Mouse (Mus musculus) megakaryocyte, adult 5-6 weeks (primary cell): ENCODE data around the gene Sp140. TPM values are rescaled to one million over a fixed set of nuclear protein-coding genes. Genes with fewer than 3 reads are reported as not detected.
"Not testable (repeated sequence)": the region's sequence is repeated elsewhere in the genome, so short reads cannot be mapped to it uniquely, and the experiment has no call there.

Experiments used
- ATAC-seq: 2 replicates; pipeline ENCODE4 v1.8.0; 2016; ENCODE audit warnings: mild to moderate bottlenecking, inconsistent platforms; ENCODE audit not compliant: poor library complexity, severe bottlenecking
- total RNA-seq, 2 experiments: library from RNA; stranded (forward) in 1 of 2; stranded (reverse) in 1 of 2; fragments of 153-499, 151-499 nt in 1 of 2; fragments of 221-1000, 200-1000 nt in 1 of 2; gene quantifications; 2 replicates each; pipeline versions ENCODE4 v1.2.3 to v1.2.4; 2015 to 2017

Sp140 gene
- total RNA-seq (2015) (119 and 141 TPM in 2 replicates), total RNA-seq (2017) (124 and 130 TPM in 2 replicates)

GRCm38 (mm10) chr1:85600078-85600477, at the start of gene Sp140:
Gene Sp140 (plus strand): TSS chr1:85600378.
- ATAC-seq = not testable (repeated sequence)

DNA sequence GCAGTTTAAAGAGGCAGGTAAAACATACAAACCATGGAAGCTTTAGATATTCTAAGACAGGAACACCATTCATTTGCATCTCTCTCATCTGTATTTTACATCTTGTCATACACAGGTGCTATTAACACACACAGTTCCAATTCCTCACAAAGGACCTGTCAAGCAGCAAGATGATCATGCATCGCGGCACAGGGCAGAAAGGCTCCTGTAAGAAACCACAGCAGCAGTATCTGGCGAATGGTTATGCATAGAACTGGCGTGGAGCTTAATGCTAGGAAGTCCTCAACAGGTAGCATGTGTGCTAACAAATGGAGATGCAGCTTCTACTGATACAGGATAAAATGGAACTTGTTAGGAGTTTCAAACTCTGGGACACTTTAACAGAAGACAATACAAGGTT, 44.9 kb upstream of the Sp140 start:
- ATAC-seq = not testable (repeated sequence)

DNA sequence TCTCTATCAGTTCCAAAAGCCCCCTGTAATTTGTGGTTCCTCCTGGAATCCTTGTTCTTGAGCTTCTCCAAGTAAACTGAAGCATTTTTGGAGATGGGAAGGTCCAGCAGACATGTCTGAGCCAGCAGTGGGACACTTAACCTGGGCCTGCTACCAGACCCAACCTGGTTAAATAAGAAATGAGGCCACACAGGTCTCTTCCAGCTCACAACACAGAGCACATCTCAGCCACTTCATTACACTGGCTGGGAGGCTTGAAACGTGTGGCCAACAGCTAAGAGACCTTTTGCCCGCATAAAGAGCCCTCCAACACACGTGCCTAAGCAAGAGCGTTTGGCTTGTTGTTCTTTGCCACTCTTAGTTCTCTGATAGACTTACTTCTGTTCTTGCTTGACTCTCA, 26.6 kb upstream of the Sp140 start:
- not testable (repeated sequence) for ATAC-seq

- ATAC-seq = not testable (repeated sequence)
Observed at GRCm38 (mm10) chr1:85575376-85575775, 24.8 kb upstream of the Sp140 start, which contains the start of gene G530012D18Rik. Gene G530012D18Rik (plus strand): TSS chr1:85575676.

DNA sequence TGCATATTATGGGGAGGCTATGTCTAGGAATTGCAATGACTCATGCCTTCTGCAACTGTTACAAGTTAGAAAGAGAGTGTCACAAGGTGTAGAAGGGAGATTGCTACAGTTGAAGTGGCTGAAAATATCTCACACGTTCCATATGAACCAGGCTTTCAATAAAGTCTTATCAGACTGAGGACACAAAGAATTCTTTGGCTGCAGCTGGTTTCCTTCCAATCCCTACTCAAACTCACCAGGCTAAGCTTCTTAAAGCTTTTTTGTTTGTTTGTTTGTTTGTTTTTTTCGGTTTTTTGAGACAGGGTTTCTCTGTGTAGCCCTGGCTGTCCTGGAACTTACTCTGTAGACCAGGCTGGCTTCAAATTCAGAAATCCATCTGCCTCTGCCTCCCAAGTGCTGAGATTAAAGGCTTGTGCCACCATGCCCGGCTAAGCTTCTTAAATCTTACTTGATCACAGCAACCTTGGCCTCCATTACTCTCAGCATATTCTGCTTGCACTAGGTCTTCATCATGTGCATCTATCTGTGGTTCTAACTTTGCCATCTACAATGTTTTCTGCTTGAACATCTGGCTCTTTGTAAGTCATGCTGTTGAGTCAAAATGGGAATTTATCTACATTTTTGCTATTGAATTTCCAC, 21.7 kb upstream of the Sp140 start:
- ATAC-seq = not testable (repeated sequence)

DNA sequence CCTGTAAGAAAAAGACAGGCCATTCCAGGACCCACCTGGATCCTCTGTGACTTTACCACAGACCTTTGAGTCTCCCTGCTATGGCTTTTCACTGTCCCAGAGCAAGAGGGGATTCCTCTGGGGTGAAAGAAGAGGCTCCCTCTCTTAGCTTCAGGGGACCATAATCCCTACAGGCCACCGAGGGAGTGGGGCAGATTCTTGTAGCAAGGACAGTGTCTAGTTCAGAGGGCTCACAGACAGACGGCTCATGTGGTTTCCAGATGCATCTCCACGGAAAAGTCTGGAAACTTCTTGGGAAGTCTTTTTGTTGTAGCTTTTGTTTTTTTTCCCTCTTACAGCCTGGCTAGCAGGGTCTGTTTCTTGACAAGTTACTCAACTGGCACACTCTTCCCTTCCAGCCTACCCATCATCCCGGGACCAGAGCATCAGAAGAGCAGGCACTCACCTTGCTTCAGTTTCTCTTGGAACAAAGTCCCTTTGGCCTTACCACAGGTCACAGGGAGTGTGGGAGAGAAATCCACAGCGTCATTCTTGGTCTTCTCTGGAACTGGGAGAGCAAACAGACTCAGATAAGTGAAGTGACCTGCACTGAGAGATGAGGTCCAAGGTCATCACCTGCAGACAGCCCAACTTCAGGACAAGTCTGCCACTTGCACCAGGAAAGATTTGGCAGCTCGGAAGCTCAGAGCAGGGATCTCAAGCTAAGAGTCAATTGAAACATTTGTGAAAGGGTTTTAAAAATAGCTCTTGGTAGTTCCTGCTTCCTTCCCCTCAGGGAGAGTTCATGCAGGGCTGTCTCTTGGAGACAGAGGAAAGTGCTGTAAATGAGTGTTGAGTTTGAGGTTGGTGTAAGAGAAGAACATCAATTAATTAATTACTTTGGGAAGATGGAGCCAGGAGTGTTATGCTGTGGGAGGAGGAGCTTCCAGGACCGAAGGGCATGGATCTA, 20.7 kb upstream of the Sp140 start:
- not testable (repeated sequence) for ATAC-seq

- ATAC-seq = not testable (repeated sequence)
Observed at GRCm38 (mm10) chr1:85580148-85580534, 20.0 kb upstream of the Sp140 start.

DNA sequence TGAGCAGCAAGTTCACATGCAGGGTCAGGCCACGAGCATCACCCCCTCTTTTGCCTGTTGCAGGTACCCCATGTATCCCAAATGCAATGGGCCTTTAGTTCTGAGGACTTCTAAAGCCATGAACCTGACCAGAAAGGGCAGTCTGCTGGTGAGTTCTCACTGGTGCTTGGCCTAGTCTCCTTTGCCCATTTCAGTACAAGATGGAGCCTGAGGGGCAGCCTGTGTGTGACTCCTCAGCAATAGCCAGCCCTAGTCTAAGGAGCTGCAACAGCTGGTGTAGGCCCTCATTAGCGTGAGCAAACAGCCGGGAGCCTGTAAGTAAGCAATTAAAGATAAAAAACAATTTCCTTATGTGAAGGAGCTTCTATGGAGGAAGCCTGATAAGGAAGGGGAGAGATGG, 19.6 kb upstream of the Sp140 start:
- ATAC-seq = not testable (repeated sequence)

- not testable (repeated sequence) for ATAC-seq
Observed at GRCm38 (mm10) chr1:85581518-85581917, 18.7 kb upstream of the Sp140 start.

GRCm38 (mm10) chr1:85588697-85589096, 11.5 kb upstream of the Sp140 start:
- not testable (repeated sequence) for ATAC-seq

DNA sequence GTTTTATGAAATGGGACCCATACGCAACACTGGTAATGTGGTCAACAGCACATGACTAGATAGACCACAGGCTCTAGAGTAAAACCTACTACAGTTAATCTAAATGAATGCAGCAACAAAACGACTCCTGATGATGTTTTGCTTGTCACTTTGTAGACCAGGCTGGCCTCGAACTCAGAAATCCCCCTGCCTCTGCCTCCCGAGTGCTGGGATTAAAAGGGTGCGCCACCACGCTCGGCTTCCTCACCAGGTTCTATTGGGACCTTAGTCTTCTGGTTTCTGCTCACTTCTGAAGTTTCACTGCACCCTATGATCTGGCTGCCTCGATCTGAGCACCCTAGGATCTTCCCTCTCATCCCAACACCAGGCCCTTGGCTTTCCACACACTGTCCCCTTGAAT, 7.7 kb upstream of the Sp140 start:
- not testable (repeated sequence) for ATAC-seq

- peak; percentile 62; the same call in 1 of the 2 replicates for ATAC-seq
Observed at GRCm38 (mm10) chr1:85598271-85599012, 1.7 kb upstream of the Sp140 start, which contains the start of gene Sp110. Gene Sp110 (minus strand): TSS chr1:85598817.

DNA sequence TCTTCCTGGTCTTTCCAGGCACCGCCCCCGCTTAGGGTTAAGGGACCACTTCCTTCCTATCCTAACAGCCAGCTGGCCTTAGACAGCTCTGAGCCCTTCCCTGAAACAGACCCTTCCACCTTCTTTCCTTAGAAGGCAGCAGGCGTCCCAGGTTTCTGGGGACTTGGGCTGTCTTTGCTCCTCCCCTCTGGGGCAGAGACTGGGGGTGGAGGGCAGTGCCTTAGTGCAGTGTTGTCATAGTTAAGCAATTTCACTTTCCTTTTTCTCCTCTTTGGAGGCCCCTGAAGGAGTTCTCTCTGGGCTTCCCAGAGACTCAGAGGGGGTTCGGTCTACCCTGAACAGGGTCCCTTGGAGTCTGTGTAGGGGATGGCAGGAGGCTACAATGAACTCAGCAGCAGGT, 616 bp downstream of the Sp140 start:
- ATAC-seq = not testable (repeated sequence)

- not testable (repeated sequence) for ATAC-seq
Observed at GRCm38 (mm10) chr1:85604341-85604740, 4.2 kb downstream of the Sp140 start.

- ATAC-seq = not testable (repeated sequence)
Observed at GRCm38 (mm10) chr1:85608361-85608760, 8.2 kb downstream of the Sp140 start.

- ATAC-seq = not testable (repeated sequence)
Observed at GRCm38 (mm10) chr1:85610581-85610980, 10.4 kb downstream of the Sp140 start.

DNA sequence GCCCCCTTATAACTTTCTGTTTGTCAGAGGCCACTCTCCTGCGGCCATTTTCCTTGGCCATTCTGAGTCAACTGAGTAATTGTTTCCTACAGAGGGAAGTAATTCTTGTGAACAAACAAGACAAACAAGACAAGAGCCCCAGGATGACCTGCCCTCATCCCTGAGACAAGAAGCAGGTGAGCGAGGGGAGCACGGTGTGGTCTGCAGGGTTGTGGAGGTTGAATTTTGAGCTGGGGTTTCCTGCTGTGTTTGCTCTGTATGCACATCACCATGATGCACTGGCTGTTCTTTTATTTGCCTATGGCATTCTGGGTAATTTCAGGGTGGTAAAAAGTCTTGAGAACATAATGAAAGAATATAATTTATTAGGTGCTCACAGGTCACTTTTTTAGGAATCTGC, 14.9 kb downstream of the Sp140 start:
- ATAC-seq = not testable (repeated sequence)

DNA sequence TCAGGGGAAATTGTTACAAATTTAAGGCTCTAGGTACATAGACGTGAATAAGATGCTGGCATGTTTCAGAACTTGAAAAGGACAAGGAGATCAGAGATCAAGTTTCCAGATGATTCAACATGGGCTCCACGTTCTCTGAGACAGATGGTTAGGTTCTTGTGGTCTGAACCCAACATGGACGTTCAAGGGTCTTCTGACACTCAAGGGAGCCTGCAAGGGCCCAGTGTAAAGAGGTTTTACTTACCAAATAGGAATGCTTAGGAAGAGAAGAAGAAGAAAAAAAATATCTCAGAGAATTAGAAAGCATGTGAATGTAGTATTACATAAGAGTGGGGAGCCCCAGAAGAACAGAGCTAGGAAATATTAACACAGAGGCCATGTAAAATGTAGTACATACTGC, 15.6 kb downstream of the Sp140 start:
- not testable (repeated sequence) for ATAC-seq

GRCm38 (mm10) chr1:85617161-85617560, 17.0 kb downstream of the Sp140 start:
- not testable (repeated sequence) for ATAC-seq

DNA sequence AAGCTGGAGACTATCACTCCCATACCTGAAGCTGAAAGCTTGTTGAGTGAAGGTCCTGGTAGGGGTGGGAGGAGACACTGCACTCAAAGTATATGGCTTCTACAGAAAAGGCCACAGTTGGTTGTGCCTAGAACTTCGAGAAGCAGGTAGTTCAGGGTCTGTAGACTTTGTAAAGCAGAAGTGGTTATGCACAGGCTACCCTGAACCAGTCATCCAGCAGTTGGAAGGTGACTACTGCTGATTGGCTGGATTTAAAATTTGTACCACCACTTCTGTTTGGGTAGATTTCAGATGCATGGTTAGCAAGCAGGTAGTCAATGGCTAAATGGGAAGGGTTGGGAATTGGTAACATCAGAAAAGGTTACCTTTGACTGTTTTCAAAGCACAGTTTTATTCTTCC, 18.5 kb downstream of the Sp140 start:
- ATAC-seq = not testable (repeated sequence)

DNA sequence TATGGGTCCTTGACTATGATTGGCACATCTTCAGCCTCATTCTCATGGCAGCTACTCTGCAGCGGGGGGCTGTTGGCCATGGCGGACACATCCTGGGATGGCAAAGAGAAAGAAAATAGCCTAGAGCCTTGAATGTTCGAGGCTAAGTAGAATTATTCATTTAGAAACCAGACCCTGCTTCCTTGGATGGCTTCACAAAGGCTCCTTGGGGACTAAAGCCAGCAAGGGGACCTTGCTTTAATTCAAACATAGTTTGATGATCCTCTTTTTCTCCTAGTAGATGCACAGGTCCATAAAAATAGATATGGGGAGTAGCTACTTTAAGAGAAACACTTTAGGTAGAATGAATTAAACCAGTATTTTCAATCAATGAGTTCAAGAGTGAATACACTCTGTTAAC, 36.8 kb downstream of the Sp140 start:
- ATAC-seq = not testable (repeated sequence)
